Mouse (Mus musculus) CH12.LX (cell line): Measurements from ENCODE around the gene Nav3.

Experiments
- CTCF ChIP-seq, 2 experiments: IDR thresholded peaks in 1 of 2; conservative IDR thresholded peaks in 1 of 2; 2 replicates each; pipeline ENCODE4 v1.5.1; 2011 to 2012; ENCODE audit warnings: low read depth in 2 of 2, low read length in 2 of 2, improper control_type of control experiment in 1 of 2, inconsistent platforms in 1 of 2, mild to moderate bottlenecking in 1 of 2, moderate library complexity in 1 of 2
- MAFK ChIP-seq: IDR thresholded peaks from 2 replicates; pipeline ENCODE4 v1.6.1; 2011; ENCODE audit warnings: low read length, improper control_type of control experiment; ENCODE audit not compliant: insufficient replicate concordance
- POLR2A ChIP-seq: IDR thresholded peaks from 2 replicates; pipeline ENCODE4 v1.6.1; 2011; ENCODE audit warnings: low read depth, mild to moderate bottlenecking, improper control_type of control experiment, low read length
- SIN3A ChIP-seq: IDR thresholded peaks from 2 replicates; pipeline ENCODE4 v1.6.1; 2012; ENCODE audit warnings: low read length, improper control_type of control experiment, inconsistent platforms

DNA sequence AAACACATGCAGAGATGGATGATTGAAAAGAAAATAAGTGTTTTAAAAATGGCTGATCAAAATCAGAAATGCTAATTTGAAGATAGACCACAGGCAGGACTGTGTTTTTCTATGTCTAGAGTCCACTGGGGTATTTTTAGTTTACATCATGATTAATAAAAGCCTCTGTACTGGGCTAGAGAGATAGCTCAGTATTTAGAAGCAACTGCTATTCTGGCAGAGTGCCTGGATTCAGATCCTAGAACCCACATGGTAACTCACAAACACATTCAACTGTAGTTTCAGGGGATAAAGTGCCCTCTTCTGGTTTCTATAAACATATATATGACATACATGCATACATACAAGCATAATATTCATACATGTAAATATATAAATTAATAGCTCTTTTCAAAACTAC lies 293.4 kb downstream of the Nav3 start:
- TF ChIP-seq CTCF (conservative IDR thresholded peaks at IDR 0.05 in 1 of 2, IDR thresholded peaks at IDR 0.05 in 1 of 2; ENCODE audit: low read depth in 2 of 2, low read length in 2 of 2) (no peak), MAFK (no peak), POLR2A (no peak), SIN3A (no peak)
